Mouse (Mus musculus): Measurements from ENCODE around the gene 9130019O22Rik. TPM values are rescaled to one million over a fixed set of nuclear protein-coding genes. Genes with fewer than 3 reads are reported as not detected.
A peak's percentile ranks its signal among the peaks of the same experiment; 100 is the strongest.

Gene 9130019O22Rik
- polyA plus RNA-seq (2015; fragmentation: Nextera tagmentation; extraction: Ambion mirVana), result 3.9 and 4.5 TPM in 2 replicates

- peak; percentile 90 for ATAC-seq
- Histone ChIP-seq H3K36me3 (ENCODE audit: control insufficient read depth, insufficient read depth, low read length) (peaks cover 3% of the 10 kb centered on the region; the same call in 1 of the 2 replicates), H3K27ac (ENCODE audit: low read depth, low read length) (peak within 1 kb of the TSS; percentile 54; the same call in 1 of the 2 replicates), H3K4me2 (ENCODE audit: low read length) (peak within 1 kb of the TSS; percentile 79), H3K4me1 (ENCODE audit: control insufficient read depth, insufficient read depth, low read depth, low read length) (no peaks in the 10 kb centered on the region), H3K27me3 (replicated peaks; ENCODE audit: control insufficient read depth, insufficient read depth, low read length) (no peaks in the 10 kb centered on the region), H3K9me3 (ENCODE audit: control insufficient read depth, low read length) (no peaks in the 10 kb centered on the region; the same call in 1 of the 2 replicates), H3K9ac (ENCODE audit: low read depth, low read length) (peak within 1 kb of the TSS; percentile 74), H3K4me3 (ENCODE audit: low read length) (peak within 1 kb of the TSS; percentile 49)
- WGBS, result 8% methylated on average over 32 of the region's 38 CpGs
Measured at GRCm38 (mm10) chr7:127386641-127387392, at the start of gene 9130019O22Rik. Gene 9130019O22Rik (minus strand): TSS chr7:127387166.

GRCm38 (mm10) chr7:127435206-127435605 lies 48.2 kb upstream of the 9130019O22Rik start:
- WGBS, result 90% methylated on average over 4 of the region's 4 CpGs
- H3K4me2 ChIP-seq (ENCODE audit: low read length), result no peak overlapping the region
- H3K4me1 ChIP-seq (ENCODE audit: control insufficient read depth, insufficient read depth, low read depth, low read length), result no peaks in the 10 kb centered on the region
- H3K9me3 ChIP-seq (ENCODE audit: control insufficient read depth, low read length), result peaks cover 6% of the 10 kb centered on the region; the same call in 1 of the 2 replicates
- H3K27ac ChIP-seq (ENCODE audit: low read depth, low read length), result no peak overlapping the region
- H3K27me3 ChIP-seq (replicated peaks; ENCODE audit: control insufficient read depth, insufficient read depth, low read length), result no peaks in the 10 kb centered on the region
- H3K9ac ChIP-seq (ENCODE audit: low read depth, low read length), result no peak overlapping the region
- H3K4me3 ChIP-seq (ENCODE audit: low read length), result no peak overlapping the region
- no peak for ATAC-seq
- no peaks in the 10 kb centered on the region for H3K36me3 ChIP-seq (ENCODE audit: control insufficient read depth, insufficient read depth, low read length)

- H3K27ac ChIP-seq (ENCODE audit: low read depth, low read length), result no peak overlapping the region
- H3K9me3 ChIP-seq (ENCODE audit: control insufficient read depth, low read length), result no peaks in the 10 kb centered on the region
- H3K36me3 ChIP-seq (ENCODE audit: control insufficient read depth, insufficient read depth, low read length), result no peaks in the 10 kb centered on the region
- peaks cover 4% of the 10 kb centered on the region for H3K27me3 ChIP-seq (replicated peaks; ENCODE audit: control insufficient read depth, insufficient read depth, low read length)
- H3K4me1 ChIP-seq (ENCODE audit: control insufficient read depth, insufficient read depth, low read depth, low read length), result peaks cover 5% of the 10 kb centered on the region
- ATAC-seq, result no peak
- no peak overlapping the region for H3K9ac ChIP-seq (ENCODE audit: low read depth, low read length)
- no peak overlapping the region for H3K4me2 ChIP-seq (ENCODE audit: low read length)
- no peak overlapping the region for H3K4me3 ChIP-seq (ENCODE audit: low read length)
- 77% methylated on average over 3 of the region's 3 CpGs for WGBS
Measured at GRCm38 (mm10) chr7:127426354-127426753, 39.4 kb upstream of the 9130019O22Rik start.

- Histone ChIP-seq H3K27ac (ENCODE audit: low read depth, low read length) (no peak overlapping the region), H3K9me3 (ENCODE audit: control insufficient read depth, low read length) (no peaks in the 10 kb centered on the region), H3K27me3 (replicated peaks; ENCODE audit: control insufficient read depth, insufficient read depth, low read length) (peaks cover 4% of the 10 kb centered on the region), H3K9ac (ENCODE audit: low read depth, low read length) (no peak overlapping the region), H3K4me1 (ENCODE audit: control insufficient read depth, insufficient read depth, low read depth, low read length) (peaks cover 10% of the 10 kb centered on the region), H3K4me3 (ENCODE audit: low read length) (no peak overlapping the region), H3K36me3 (ENCODE audit: control insufficient read depth, insufficient read depth, low read length) (no peaks in the 10 kb centered on the region), H3K4me2 (ENCODE audit: low read length) (no peak overlapping the region)
- WGBS, result 89% methylated on average over 2 of the region's 2 CpGs
- ATAC-seq, result no peak
Measured at GRCm38 (mm10) chr7:127425911-127426310, 38.9 kb upstream of the 9130019O22Rik start.

- 88% methylated on average over 3 of the region's 3 CpGs for WGBS
- no peaks in the 10 kb centered on the region for H3K36me3 ChIP-seq (ENCODE audit: control insufficient read depth, insufficient read depth, low read length)
- H3K4me2 ChIP-seq (ENCODE audit: low read length), result no peak overlapping the region
- H3K9ac ChIP-seq (ENCODE audit: low read depth, low read length), result no peak overlapping the region
- no peak overlapping the region for H3K27ac ChIP-seq (ENCODE audit: low read depth, low read length)
- no peaks in the 10 kb centered on the region for H3K9me3 ChIP-seq (ENCODE audit: control insufficient read depth, low read length)
- H3K4me1 ChIP-seq (ENCODE audit: control insufficient read depth, insufficient read depth, low read depth, low read length), result peaks cover 11% of the 10 kb centered on the region
- H3K27me3 ChIP-seq (replicated peaks; ENCODE audit: control insufficient read depth, insufficient read depth, low read length), result peaks cover 4% of the 10 kb centered on the region
- ATAC-seq, result no peak
- no peak overlapping the region for H3K4me3 ChIP-seq (ENCODE audit: low read length)
Measured at GRCm38 (mm10) chr7:127425291-127425690, 38.3 kb upstream of the 9130019O22Rik start.

- Histone ChIP-seq H3K4me2 (ENCODE audit: low read length) (peak overlapping the region; percentile 87), H3K4me1 (ENCODE audit: control insufficient read depth, insufficient read depth, low read depth, low read length) (peaks cover 11% of the 10 kb centered on the region), H3K36me3 (ENCODE audit: control insufficient read depth, insufficient read depth, low read length) (no peaks in the 10 kb centered on the region), H3K27me3 (replicated peaks; ENCODE audit: control insufficient read depth, insufficient read depth, low read length) (peaks cover 4% of the 10 kb centered on the region), H3K27ac (ENCODE audit: low read depth, low read length) (peak overlapping the region; percentile 87), H3K9ac (ENCODE audit: low read depth, low read length) (peak overlapping the region; percentile 89), H3K9me3 (ENCODE audit: control insufficient read depth, low read length) (no peaks in the 10 kb centered on the region), H3K4me3 (ENCODE audit: low read length) (peak overlapping the region; percentile 82)
- peak; percentile 87 for ATAC-seq
- WGBS, result 2% methylated on average over 15 of the region's 15 CpGs
Measured at GRCm38 (mm10) chr7:127422247-127422646, 35.3 kb upstream of the 9130019O22Rik start.

GRCm38 (mm10) chr7:127421388-127422191 lies 34.6 kb upstream of the 9130019O22Rik start, which contains the start of gene Zfp688:
Gene Zfp688 (minus strand): TSS chr7:127422068.
- Histone ChIP-seq H3K27me3 (replicated peaks; ENCODE audit: control insufficient read depth, insufficient read depth, low read length) (peaks cover 4% of the 10 kb centered on the region), H3K9me3 (ENCODE audit: control insufficient read depth, low read length) (no peaks in the 10 kb centered on the region), H3K27ac (ENCODE audit: low read depth, low read length) (peak within 1 kb of the TSS; percentile 87), H3K9ac (ENCODE audit: low read depth, low read length) (peak within 1 kb of the TSS; percentile 89), H3K36me3 (ENCODE audit: control insufficient read depth, insufficient read depth, low read length) (no peaks in the 10 kb centered on the region), H3K4me1 (ENCODE audit: control insufficient read depth, insufficient read depth, low read depth, low read length) (peaks cover 11% of the 10 kb centered on the region), H3K4me3 (ENCODE audit: low read length) (peak within 1 kb of the TSS; percentile 82), H3K4me2 (ENCODE audit: low read length) (peak within 1 kb of the TSS; percentile 87)
- WGBS, result under 1% methylated on average over 48 of the region's 48 CpGs
- ATAC-seq, result peak; percentile 97

- H3K9me3 ChIP-seq (ENCODE audit: control insufficient read depth, low read length), result no peaks in the 10 kb centered on the region
- H3K27ac ChIP-seq (ENCODE audit: low read depth, low read length), result no peak overlapping the region
- no peaks in the 10 kb centered on the region for H3K4me1 ChIP-seq (ENCODE audit: control insufficient read depth, insufficient read depth, low read depth, low read length)
- no peak overlapping the region for H3K4me3 ChIP-seq (ENCODE audit: low read length)
- ATAC-seq, result no peak
- WGBS, result 81% methylated on average over 2 of the region's 2 CpGs
- H3K4me2 ChIP-seq (ENCODE audit: low read length), result no peak overlapping the region
- H3K27me3 ChIP-seq (replicated peaks; ENCODE audit: control insufficient read depth, insufficient read depth, low read length), result no peaks in the 10 kb centered on the region
- no peak overlapping the region for H3K9ac ChIP-seq (ENCODE audit: low read depth, low read length)
- no peaks in the 10 kb centered on the region for H3K36me3 ChIP-seq (ENCODE audit: control insufficient read depth, insufficient read depth, low read length)
Measured at GRCm38 (mm10) chr7:127411418-127411817, 24.5 kb upstream of the 9130019O22Rik start.

Data from hindbrain, embryonic 16.5 days (tissue).